7 mouse cellular contexts compared by ENCODE assay signal in the genomic region with DNA sequence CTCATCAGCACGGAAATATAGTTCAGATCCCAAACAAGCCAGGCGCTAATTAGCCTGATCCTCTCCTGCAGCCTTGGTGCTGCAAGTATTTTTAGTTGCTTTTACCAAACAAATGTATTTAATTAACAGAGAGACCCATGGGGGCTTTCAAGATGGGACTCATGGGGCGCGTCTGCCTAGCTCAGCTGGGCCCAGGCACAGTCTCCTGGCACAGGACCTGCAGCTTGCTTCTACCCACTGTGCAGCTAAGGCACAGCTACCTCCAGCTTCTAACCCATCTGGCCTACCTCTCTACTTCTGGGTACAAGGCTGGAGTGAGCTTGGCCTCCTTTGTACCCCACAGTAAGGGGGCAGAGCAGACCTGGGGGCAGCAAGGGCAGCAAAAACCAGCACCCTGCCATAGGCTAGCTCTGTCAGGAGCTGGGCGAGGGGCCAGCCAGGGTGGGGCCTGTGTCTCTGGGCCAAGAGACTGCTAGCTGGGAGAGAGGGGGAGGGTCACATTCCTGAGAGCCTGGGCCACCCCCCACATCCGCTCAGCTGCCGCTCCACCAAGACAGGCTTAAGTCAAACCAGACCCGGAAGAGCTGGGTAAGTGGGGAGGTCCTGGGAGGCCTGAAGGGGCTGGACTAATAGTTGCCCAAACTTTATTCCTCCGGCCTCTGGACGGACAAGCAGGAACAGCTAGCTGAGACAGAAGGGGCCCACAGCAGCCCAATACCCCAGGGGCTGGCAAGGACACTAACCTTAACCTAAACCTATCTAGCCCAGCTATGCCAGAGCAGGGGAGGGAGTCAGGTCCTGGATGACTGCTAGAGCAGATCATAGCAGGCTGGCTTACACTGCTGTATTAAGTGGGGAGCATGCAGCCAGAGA. TPM values are rescaled to one million over a fixed set of nuclear protein-coding genes. Genes with fewer than 3 reads are reported as not detected.
DNase-seq lines count a peak whose midpoint lies in the region; ATAC-seq and TF ChIP-seq lines count a peak whose summit lies in the region.

No protein-coding gene starts in this region.

- H3K27me3 ChIP-seq in G1E (ENCODE audit: insufficient read depth, low read length): no peaks in the 10 kb centered on the region
- H3K27me3 ChIP-seq in hindbrain, embryonic 14.5 days (ENCODE audit: control insufficient read depth, insufficient read depth, low read length): no peaks in the 10 kb centered on the region
- no peaks in the 10 kb centered on the region for H3K27me3 ChIP-seq in limb, embryonic 15.5 days
- H3K27me3 ChIP-seq in midbrain, postnatal 0 days (ENCODE audit: insufficient read depth, low read length): no peaks in the 10 kb centered on the region

- peaks cover 14% of the 10 kb centered on the region for H3K4me1 ChIP-seq in G1E (ENCODE audit: insufficient read depth, low read depth, low read length)
- peaks cover 29% of the 10 kb centered on the region for H3K4me1 ChIP-seq in hindbrain, embryonic 14.5 days (replicated peaks; ENCODE audit: control insufficient read depth, insufficient read depth, low read length)
- peaks cover 48% of the 10 kb centered on the region for H3K4me1 ChIP-seq in limb, embryonic 15.5 days
- no peaks in the 10 kb centered on the region for H3K4me1 ChIP-seq in midbrain, postnatal 0 days (ENCODE audit: insufficient read depth, low read length)

- H3K9ac ChIP-seq in hindbrain, embryonic 14.5 days: no peak overlapping the region
- no peak overlapping the region for H3K9ac ChIP-seq in limb, embryonic 15.5 days
- H3K9ac ChIP-seq in midbrain, postnatal 0 days (replicated peaks; ENCODE audit: low read length, poor library complexity, severe bottlenecking): no peak overlapping the region

- peak overlapping the region; percentile 14; the same call in 1 of the 2 replicates for H3K27ac ChIP-seq in hindbrain, embryonic 14.5 days
- peak overlapping the region; percentile 84 for H3K27ac ChIP-seq in limb, embryonic 15.5 days
- no peak overlapping the region; the same call in 1 of the 2 replicates for H3K27ac ChIP-seq in midbrain, postnatal 0 days (ENCODE audit: low read depth, low read length)

- no peak overlapping the region for H3K4me3 ChIP-seq in G1E (ENCODE audit: low read depth, low read length)
- no peak overlapping the region for H3K4me3 ChIP-seq in hindbrain, embryonic 14.5 days (replicated peaks; ENCODE audit: low read length)
- no peak overlapping the region for H3K4me3 ChIP-seq in limb, embryonic 15.5 days
- H3K4me3 ChIP-seq in midbrain, postnatal 0 days (ENCODE audit: low read depth, low read length): no peak overlapping the region

- no peak for TF ChIP-seq CTCF in G1E (IDR thresholded peaks at IDR 0.05; ENCODE audit: low read depth, low read length)
- no peak for TF ChIP-seq CTCF in midbrain, postnatal 0 days (IDR thresholded peaks at IDR 0.05)

- peak; percentile 67 for ATAC-seq in G1E (ENCODE audit: extremely low read depth, insufficient number of reproducible peaks, low FRiP score, poor library complexity, severe bottlenecking)
- ATAC-seq in hindbrain, embryonic 14.5 days (ENCODE audit: low FRiP score): peak; percentile 66; the same call in 1 of the 2 replicates
- ATAC-seq in limb, embryonic 15.5 days (ENCODE audit: insufficient number of reproducible peaks, low FRiP score, low TSS enrichment, low read depth): peak; percentile 85
- ATAC-seq in midbrain, postnatal 0 days (ENCODE audit: low FRiP score): peak; percentile 8; the same call in 1 of the 2 replicates

- 36% methylated on average over 10 of the region's 10 CpGs for WGBS in hindbrain, embryonic 14.5 days
- WGBS in limb, embryonic 15.5 days: 17% methylated on average over 10 of the region's 10 CpGs
- 40% methylated on average over 10 of the region's 10 CpGs for WGBS in midbrain, postnatal 0 days

- peaks cover 98% of the 10 kb centered on the region for H3K36me3 ChIP-seq in G1E (replicated peaks)
- H3K36me3 ChIP-seq in hindbrain, embryonic 14.5 days (replicated peaks; ENCODE audit: control insufficient read depth, insufficient read depth): peaks cover 84% of the 10 kb centered on the region
- H3K36me3 ChIP-seq in limb, embryonic 15.5 days: peaks cover 65% of the 10 kb centered on the region
- H3K36me3 ChIP-seq in midbrain, postnatal 0 days (ENCODE audit: insufficient read depth, low read length): peaks cover 74% of the 10 kb centered on the region

- H3K4me2 ChIP-seq in hindbrain, embryonic 14.5 days (replicated peaks): no peak overlapping the region
- H3K4me2 ChIP-seq in limb, embryonic 15.5 days: peak overlapping the region; percentile 22
- H3K4me2 ChIP-seq in midbrain, postnatal 0 days (ENCODE audit: low read depth, low read length, poor library complexity, severe bottlenecking): no peak overlapping the region

- H3K9me3 ChIP-seq in G1E (replicated peaks): no peaks in the 10 kb centered on the region
- H3K9me3 ChIP-seq in hindbrain, embryonic 14.5 days (ENCODE audit: control insufficient read depth, low read length): no peaks in the 10 kb centered on the region
- H3K9me3 ChIP-seq in limb, embryonic 15.5 days: no peaks in the 10 kb centered on the region
- H3K9me3 ChIP-seq in midbrain, postnatal 0 days (ENCODE audit: low read length): no peaks in the 10 kb centered on the region

- peak; percentile 52 for DNase-seq in G1E (ENCODE audit: low spot score)
- DNase-seq in adrenal gland, postnatal 14 days: peak; percentile 86
- peak; percentile 78 to 87 for DNase-seq in gastrocnemius, adult 8-10 months (ENCODE audit: low spot score in 2 of 2)
- peak; percentile 53 for DNase-seq in hindbrain, embryonic 14.5 days (ENCODE audit: low spot score)
- DNase-seq in midbrain, postnatal 0 days (ENCODE audit: low spot score): peak; percentile 60
- DNase-seq in thymus, postnatal 14 days: peak; percentile 83

RNA-seq across cellular contexts. Expression of gene Plxna1, which starts 17.6 kb away (rescaled TPM):
- total RNA-seq in G1E (2014; fragmentation: Nextera tagmentation) (11.1 and 12.1 TPM in 2 replicates), G1E (2017) (5.9 and 7.8 TPM in 2 replicates)
- 13.4 and 17.0 TPM in 2 replicates for polyA plus RNA-seq in G1E (2012)
- total RNA-seq in adrenal gland, postnatal 14 days (2021): 60.2 and 68.8 TPM in 2 replicates
- 10 to 100 TPM in 3 of 4 experiments, 1 to 10 TPM in 1; 7.6 to 17.9 (median 10.6) TPM for total RNA-seq in gastrocnemius, adult 8-10 months (2022)
- 47.3 and 53.3 TPM in 2 replicates for polyA plus RNA-seq in hindbrain, embryonic 14.5 days (2014; fragmentation: Nextera tagmentation; extraction: Ambion mirVana)
- 24.4 and 31.8 TPM in 2 replicates for polyA plus RNA-seq in limb, embryonic 15.5 days (2015; fragmentation: Nextera tagmentation; extraction: Ambion mirVana)
- 220 and 234 TPM in 2 replicates for total RNA-seq in midbrain, postnatal 0 days (2014; rRNA removed)
- polyA plus RNA-seq in midbrain, postnatal 0 days (2015; fragmentation: Nextera tagmentation; extraction: Ambion mirVana): 46.5 and 50.1 TPM in 2 replicates

Comparison
In these comparisons a context has a peak if more than half of its experiments do, and no peak if none do; other contexts are left out.
1. ATAC-seq: peak in every context shown above with its lines; median percentile 85 in limb, embryonic 15.5 days; 67 in G1E; 66 in hindbrain, embryonic 14.5 days; 8 in midbrain, postnatal 0 days.